Mouse (Mus musculus): Measurements from ENCODE around the gene Baz1b.

DNA sequence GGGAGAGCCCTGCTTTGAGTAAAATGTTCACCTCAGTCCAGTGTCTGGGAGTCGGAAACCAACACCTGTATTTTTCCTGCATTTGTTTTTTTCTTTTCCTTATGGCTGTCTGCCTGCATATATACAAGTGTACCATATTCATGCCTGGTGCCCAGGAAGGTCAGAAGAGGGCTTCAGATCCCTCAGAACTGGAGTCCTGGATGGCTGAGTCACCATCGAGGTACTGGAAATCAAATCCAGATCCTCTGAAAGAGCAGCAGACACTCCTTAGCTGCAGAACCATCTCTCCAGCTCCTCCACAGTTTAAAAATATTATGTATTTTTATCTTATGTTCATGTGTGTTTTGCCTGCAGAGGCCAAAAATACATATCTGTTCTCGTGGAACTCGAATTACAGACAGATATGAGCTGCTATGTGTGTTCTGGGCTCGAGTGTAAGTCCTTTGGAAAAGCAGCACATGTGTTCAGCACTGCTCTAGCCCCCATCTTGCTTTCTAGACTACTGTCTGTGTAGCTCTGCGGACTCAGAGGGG lies 15.3 kb upstream of the Baz1b start:
- TF ChIP-seq CTCF (IDR thresholded peaks at IDR 0.05; ENCODE audit: low read depth, low read length) (no peak), POLR2A (IDR thresholded peaks at IDR 0.05; ENCODE audit: borderline replicate concordance, low read depth, low read length) (no peak)

All from bone marrow macrophage, adult 2 months (primary cell).